Mouse (Mus musculus) liver (tissue): ENCODE measurements at regions not wholly inside any gene's neighbourhood (a gene's known extent, or its start where the extent isn't known, plus 50 kb on each side); places are given as distances from the start of the nearest gene placed in this dataset.

Source experiments
- DNase-seq: peaks from one replicate; pipeline ENCODE4 v3.0.0-alpha.2; 2020; ENCODE audit warnings: mixed read lengths

GRCm38 (mm10) chr6:31330868-31331267, 67.7 kb upstream of the Mkln1 start:
- DNase-seq, result no peak

GRCm38 (mm10) chr6:31332254-31332653, 66.3 kb upstream of the Mkln1 start:
- DNase-seq, result no peak

GRCm38 (mm10) chr6:31332714-31333113, 65.8 kb upstream of the Mkln1 start:
- no peak for DNase-seq

GRCm38 (mm10) chr6:31333228-31333922, 65.2 kb upstream of the Mkln1 start:
- no peak for DNase-seq

GRCm38 (mm10) chr6:31334086-31334485, 64.4 kb upstream of the Mkln1 start:
- DNase-seq, result no peak

- no peak for DNase-seq
These were observed 59.2 kb upstream of the Mkln1 start for GRCm38 (mm10) chr6:31339122-31339947.

- DNase-seq, result no peak
These were observed 58.6 kb upstream of the Mkln1 start for GRCm38 (mm10) chr6:31339948-31340250.

GRCm38 (mm10) chr6:31345366-31346084, 53.0 kb upstream of the Mkln1 start:
- no peak for DNase-seq

- DNase-seq, result no peak
These were observed 50.2 kb upstream of the Mkln1 start for GRCm38 (mm10) chr6:31348333-31348732.
